Mouse (Mus musculus) central nervous system, embryonic 18 days (tissue): ENCODE data around the gene Sap18. TPM values are rescaled to one million over a fixed set of nuclear protein-coding genes. Genes with fewer than 3 reads are reported as not detected.

Experiments used
- polyA plus RNA-seq: library from polyadenylated mRNA; depleted of rRNA; stranded (reverse); fragments of >200 nt; gene quantifications from 2 replicates; pipeline ENCODE4 v1.2.3, GENCODE M21; 2012; rRNA removed

The Sap18 gene
- polyA plus RNA-seq: 25.9 and 35.2 TPM in 2 replicates

GRCm38 (mm10) chr14:57797991-57798931 lies at the start of gene Sap18:
Sap18 (plus strand) TSS chr14:57798180.

GRCm38 (mm10) chr14:57758237-57758636 lies 39.7 kb upstream of the Sap18 start, which contains the start of gene Lats2:
Lats2 (minus strand) TSS chr14:57758388.

GRCm38 (mm10) chr14:57825788-57826751 lies 28.1 kb downstream of the Sap18 start, which contains the start of the genes Ska3 and Mrpl57:
Ska3 (minus strand) TSS chr14:57826185.
Mrpl57 (plus strand) TSS chr14:57826234.

Other genes starting within 250 kb of the Sap18 start
- gene Eef1akmt1, start 226.6 kb upstream of the Sap18 start, polyA plus RNA-seq: 52.2 and 52.5 TPM in 2 replicates
- 7.9 and 8.7 TPM in 2 replicates for gene Xpo4, start 132.8 kb upstream of the Sap18 start, polyA plus RNA-seq
- not detected in 2 replicates for gene Gm49361, start 52.1 kb upstream of the Sap18 start, polyA plus RNA-seq
- gene Lats2, start 39.8 kb upstream of the Sap18 start, polyA plus RNA-seq: 6.7 and 7.9 TPM in 2 replicates
- 3.3 and 3.9 TPM in 2 replicates for gene Ska3, start 28.0 kb downstream of the Sap18 start, polyA plus RNA-seq
- 76.7 and 78.7 TPM in 2 replicates for gene Mrpl57, start 28.1 kb downstream of the Sap18 start, polyA plus RNA-seq
- gene Zdhhc20, start 92.1 kb downstream of the Sap18 start, polyA plus RNA-seq: 25.8 and 26.8 TPM in 2 replicates
- 39.4 and 41.5 TPM in 2 replicates for gene Micu2, start 201.1 kb downstream of the Sap18 start, polyA plus RNA-seq